Mouse (Mus musculus) limb, embryonic 14.5 days (tissue): ENCODE data around the gene Fkbp14. TPM values are rescaled to one million over a fixed set of nuclear protein-coding genes. Genes with fewer than 3 reads are reported as not detected.

Source experiments
- ATAC-seq: fragments of 200-750 bp; cut with Nextera tagmentation; 2 replicates; pipeline ENCODE4 v1.8.0; 2017; ENCODE audit warnings: low read depth, moderate number of reproducible peaks, moderate TSS enrichment; ENCODE audit not compliant: low FRiP score
- DNase-seq: peaks from one replicate; pipeline ENCODE4 v3.0.0-alpha.2; 2015; ENCODE audit warnings: low spot score
- H3K27ac ChIP-seq: fragments of 300-500 bp; sonication (generic); replicated peaks from 2 replicates; pipeline ENCODE4 v1.5.1; 2014; ENCODE audit warnings: low read depth, mild to moderate bottlenecking, low read length, moderate library complexity, mixed read lengths
- H3K27me3 ChIP-seq: fragments of 300-500 bp; sonication (generic); 2 replicates; pipeline ENCODE4 v1.6.1; 2014; ENCODE audit warnings: low read length, mixed read lengths; ENCODE audit not compliant: control insufficient read depth, insufficient read depth
- H3K36me3 ChIP-seq: fragments of 300-500 bp; sonication (generic); 2 replicates; pipeline ENCODE4 v1.6.1; 2014; ENCODE audit warnings: mild to moderate bottlenecking, low read length, moderate library complexity, mixed read lengths; ENCODE audit not compliant: control insufficient read depth, insufficient read depth
- H3K4me1 ChIP-seq: fragments of 300-500 bp; sonication (generic); 2 replicates; pipeline ENCODE4 v1.6.1; 2014; ENCODE audit warnings: antibody characterized with exemption, low read length, mixed read lengths; ENCODE audit not compliant: control insufficient read depth, insufficient read depth
- H3K4me2 ChIP-seq: fragments of 300-500 bp; sonication (generic); replicated peaks from 2 replicates; pipeline ENCODE4 v1.6.1; 2014; ENCODE audit warnings: low read depth, mild to moderate bottlenecking, low read length, moderate library complexity; ENCODE audit not compliant: severe bottlenecking
- H3K4me3 ChIP-seq: fragments of 300-500 bp; sonication (generic); replicated peaks from 2 replicates; pipeline ENCODE4 v1.5.1; 2014; ENCODE audit warnings: low read length
- H3K9ac ChIP-seq: fragments of 300-500 bp; sonication (generic); 2 replicates; pipeline ENCODE4 v1.6.1; 2014; ENCODE audit warnings: mild to moderate bottlenecking, low read depth, low read length, moderate library complexity; ENCODE audit not compliant: severe bottlenecking
- H3K9me3 ChIP-seq: fragments of 300-500 bp; sonication (generic); 2 replicates; pipeline ENCODE4 v1.6.1; 2016; ENCODE audit warnings: low read length; ENCODE audit not compliant: control insufficient read depth
- POLR2A ChIP-seq: fragments of 200-500 bp; IDR thresholded peaks from 2 replicates; pipeline ENCODE4 v1.8.0; 2012; ENCODE audit warnings: inconsistent platforms, mild to moderate bottlenecking, moderate library complexity, borderline replicate concordance; ENCODE audit not compliant: insufficient read depth, insufficient read length; ENCODE audit errors: extremely low read depth
- WGBS: fragments of 180-500 bp; shearing (Covaris S2); extraction: QIAGEN DNeasy Blood & Tissue Kit; methylation state at CpG from one replicate; pipeline ENCODE4 v1.1.7; 2014; 5-methylcytosine and 5-hydroxymethylcytosine counted together
- polyA plus RNA-seq, 2 experiments: library from polyadenylated mRNA; depleted of rRNA in 1 of 2; stranded (reverse) in 1 of 2; unstranded in 1 of 2; fragments of >200 nt; fragmentation: Nextera tagmentation in 1 of 2; extraction: Ambion mirVana in 1 of 2; gene quantifications; 2 replicates each; pipeline versions ENCODE4 v1.2.1 to v1.2.3; 2012 to 2014

Fkbp14 gene
- polyA plus RNA-seq, 2 experiments: 57.0 to 71.0 TPM

GRCm38 (mm10) chr6:54594469-54595329 is 2.4 kb downstream of the Fkbp14 start, which contains the start of gene Plekha8:
Gene Plekha8, plus strand, starts transcription at chr6:54595111.
- H3K4me2 ChIP-seq: peak within 1 kb of the TSS; percentile 78
- no peak for TF ChIP-seq POLR2A
- no peaks in the 10 kb centered on the region for H3K36me3 ChIP-seq
- under 1% methylated on average over 33 of the region's 49 CpGs for WGBS
- H3K4me1 ChIP-seq: peaks cover 26% of the 10 kb centered on the region
- peak within 1 kb of the TSS; percentile 96 for H3K4me3 ChIP-seq
- peak; percentile 91 for ATAC-seq
- H3K27ac ChIP-seq: peak within 1 kb of the TSS; percentile 52; the same call in 1 of the 2 replicates
- H3K27me3 ChIP-seq: no peaks in the 10 kb centered on the region
- H3K9ac ChIP-seq: peak within 1 kb of the TSS; percentile 88
- DNase-seq: peak; percentile 91
- H3K9me3 ChIP-seq: no peaks in the 10 kb centered on the region

GRCm38 (mm10) chr6:54593766-54594468 is 3.2 kb downstream of the Fkbp14 start:
- peaks cover 26% of the 10 kb centered on the region for H3K4me1 ChIP-seq
- H3K9ac ChIP-seq: no peak overlapping the region; the same call in 1 of the 2 replicates
- peak overlapping the region; percentile 70 for H3K4me2 ChIP-seq
- H3K27ac ChIP-seq: no peak overlapping the region
- DNase-seq (no peak), ATAC-seq (no peak)
- TF ChIP-seq POLR2A: no peak
- no peaks in the 10 kb centered on the region for H3K27me3 ChIP-seq
- H3K9me3 ChIP-seq: no peaks in the 10 kb centered on the region
- H3K36me3 ChIP-seq: no peaks in the 10 kb centered on the region
- 53% methylated on average over 8 of the region's 8 CpGs for WGBS
- peak overlapping the region; percentile 96 for H3K4me3 ChIP-seq

GRCm38 (mm10) chr6:54592938-54593535 is 4.1 kb downstream of the Fkbp14 start:
- 1% methylated on average over 20 of the region's 20 CpGs for WGBS
- H3K27ac ChIP-seq: peak overlapping the region; percentile 63
- H3K4me3 ChIP-seq: peak overlapping the region; percentile 54
- DNase-seq: peak; percentile 98
- peak; percentile 91 for ATAC-seq
- peak overlapping the region; percentile 62 for H3K9ac ChIP-seq
- peaks cover 26% of the 10 kb centered on the region for H3K4me1 ChIP-seq
- no peaks in the 10 kb centered on the region for H3K9me3 ChIP-seq
- H3K27me3 ChIP-seq: no peaks in the 10 kb centered on the region
- TF ChIP-seq POLR2A: 0 out of 2 replicates have a peak, but pooled peaks have one; percentile 38
- no peaks in the 10 kb centered on the region for H3K36me3 ChIP-seq
- H3K4me2 ChIP-seq: peak overlapping the region; percentile 70

GRCm38 (mm10) chr6:54591778-54592177 is 5.3 kb downstream of the Fkbp14 start:
- H3K4me3 ChIP-seq: peak overlapping the region; percentile 54
- 0 out of 2 replicates have a peak overlapping the region, but pooled peaks have one; percentile 2 for H3K9ac ChIP-seq
- no peaks in the 10 kb centered on the region for H3K27me3 ChIP-seq
- peaks cover 26% of the 10 kb centered on the region for H3K4me1 ChIP-seq
- H3K27ac ChIP-seq: no peak overlapping the region
- H3K4me2 ChIP-seq: peak overlapping the region; percentile 70
- no peaks in the 10 kb centered on the region for H3K9me3 ChIP-seq
- no peak for TF ChIP-seq POLR2A
- ATAC-seq (no peak), DNase-seq (no peak)
- no peaks in the 10 kb centered on the region for H3K36me3 ChIP-seq
- WGBS: 48% methylated on average over 6 of the region's 6 CpGs

GRCm38 (mm10) chr6:54590691-54591090 is 6.4 kb downstream of the Fkbp14 start:
- H3K27me3 ChIP-seq: no peaks in the 10 kb centered on the region
- H3K9me3 ChIP-seq: no peaks in the 10 kb centered on the region
- DNase-seq (no peak), ATAC-seq (no peak)
- H3K4me1 ChIP-seq: peaks cover 19% of the 10 kb centered on the region
- H3K36me3 ChIP-seq: no peaks in the 10 kb centered on the region
- H3K9ac ChIP-seq: no peak overlapping the region
- H3K4me2 ChIP-seq: no peak overlapping the region
- 88% methylated on average over 2 of the region's 2 CpGs for WGBS
- TF ChIP-seq POLR2A: no peak
- H3K4me3 ChIP-seq: no peak overlapping the region
- H3K27ac ChIP-seq: no peak overlapping the region
